In the genomic region with DNA sequence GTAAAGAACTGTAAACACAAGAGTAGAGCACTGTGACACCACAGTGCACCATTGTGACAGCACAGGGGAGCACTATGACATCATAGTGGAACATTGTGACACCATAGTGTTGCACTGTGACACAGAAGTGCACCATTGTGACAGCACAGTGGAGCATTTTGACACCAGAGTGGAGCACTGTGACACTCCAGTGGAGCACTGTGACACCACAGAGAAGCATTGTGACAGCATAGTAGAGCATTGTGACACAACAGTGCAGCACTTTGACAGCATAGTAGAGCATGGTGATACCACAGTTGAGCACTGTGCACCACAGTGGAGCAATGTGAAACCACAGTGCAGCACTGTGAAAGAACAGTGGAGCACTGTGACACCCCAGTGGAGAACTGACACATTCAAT, we compare ENCODE assay signal across 17 mouse cellular contexts.
DNase-seq lines count a peak whose midpoint lies in the region; ATAC-seq and TF ChIP-seq lines count a peak whose summit lies in the region.
"Had no signal": no experiment of that assay in that cellular context is flagged by ENCODE, and none has a peak within 500 bp of the region (broad histone marks: within the 10 kb centered on the region; RNA-seq: fewer than 3 reads in every experiment).

No protein-coding gene starts in this region.

- TF ChIP-seq EP300 in MEL (IDR thresholded peaks at IDR 0.05; ENCODE audit: low read depth in 1 of 2, low read length in 2 of 2) = no peak

- no peak overlapping the region for H3K4me2 ChIP-seq in liver, embryonic 11.5 days
- H3K4me2 ChIP-seq: limb, embryonic 13.5 days; neural tube, embryonic 13.5 days; stomach, embryonic 15.5 days had no signal

- TF ChIP-seq CTCF in liver, adult 2 months (IDR thresholded peaks at IDR 0.05; ENCODE audit: low read depth, low read length) = no peak
- no peak for TF ChIP-seq CTCF in MEL (IDR thresholded peaks at IDR 0.05 in 2 of 3, conservative IDR thresholded peaks at IDR 0.05 in 1 of 3; ENCODE audit: control insufficient read depth in 1 of 3, insufficient read depth in 1 of 3, low read depth in 2 of 3, low read length in 3 of 3, poor library complexity in 1 of 3, severe bottlenecking in 1 of 3)

- no peaks in the 10 kb centered on the region for H3K4me1 ChIP-seq in liver, adult 2 months (ENCODE audit: control insufficient read depth, insufficient read depth, low read length)
- H3K4me1 ChIP-seq in liver, embryonic 11.5 days (replicated peaks; ENCODE audit: control insufficient read depth, insufficient read depth, low read length) = no peaks in the 10 kb centered on the region
- no peaks in the 10 kb centered on the region for H3K4me1 ChIP-seq in MEL (ENCODE audit: control insufficient read depth in 1 of 2, insufficient read depth in 2 of 2, low read length in 2 of 2)
- H3K4me1 ChIP-seq in embryonic facial prominence, embryonic 10.5 days = no peaks in the 10 kb centered on the region
- H3K4me1 ChIP-seq: heart, embryonic 10.5 days; limb, embryonic 13.5 days; neural tube, embryonic 13.5 days; stomach, embryonic 15.5 days had no signal

- H3K36me3 ChIP-seq in liver, adult 2 months (ENCODE audit: control insufficient read depth, insufficient read depth, low read length) = no peaks in the 10 kb centered on the region
- H3K36me3 ChIP-seq in liver, embryonic 11.5 days (ENCODE audit: control insufficient read depth, insufficient read depth, low read length) = no peaks in the 10 kb centered on the region
- H3K36me3 ChIP-seq in MEL (ENCODE audit: control insufficient read depth in 1 of 2, insufficient read depth in 2 of 2, low read length in 2 of 2) = no peaks in the 10 kb centered on the region
- H3K36me3 ChIP-seq in embryonic facial prominence, embryonic 10.5 days (replicated peaks) = no peaks in the 10 kb centered on the region
- H3K36me3 ChIP-seq: heart, embryonic 10.5 days; limb, embryonic 13.5 days; neural tube, embryonic 13.5 days; stomach, embryonic 15.5 days had no signal

- no peaks in the 10 kb centered on the region for H3K27me3 ChIP-seq in liver, adult 2 months (ENCODE audit: control insufficient read depth, insufficient read depth, low read length)
- H3K27me3 ChIP-seq in liver, embryonic 11.5 days (replicated peaks; ENCODE audit: control insufficient read depth, insufficient read depth, low read length) = no peaks in the 10 kb centered on the region
- no peaks in the 10 kb centered on the region for H3K27me3 ChIP-seq in MEL (ENCODE audit: control insufficient read depth in 1 of 2, insufficient read depth in 2 of 2, low read length in 2 of 2)
- H3K27me3 ChIP-seq in embryonic facial prominence, embryonic 10.5 days (replicated peaks; ENCODE audit: low read depth, poor library complexity, severe bottlenecking) = no peaks in the 10 kb centered on the region
- H3K27me3 ChIP-seq: limb, embryonic 13.5 days; neural tube, embryonic 13.5 days; stomach, embryonic 15.5 days had no signal

- no peak for TF ChIP-seq RAD21 in MEL (IDR thresholded peaks at IDR 0.05; ENCODE audit: low read depth, low read length)

- no peak overlapping the region for H3K9ac ChIP-seq in liver, adult 2 months (ENCODE audit: low read depth, low read length)
- H3K9ac ChIP-seq in liver, embryonic 11.5 days (ENCODE audit: low read depth, low read length) = no peak overlapping the region
- no peak overlapping the region for H3K9ac ChIP-seq in MEL (ENCODE audit: control insufficient read depth, low read depth, low read length, poor library complexity, severe bottlenecking)
- H3K9ac ChIP-seq: forebrain, postnatal 0 days; limb, embryonic 13.5 days; neural tube, embryonic 13.5 days; stomach, embryonic 15.5 days had no signal

- H3K9me3 ChIP-seq in liver, embryonic 11.5 days (ENCODE audit: control insufficient read depth, low read length) = peaks cover 43% of the 10 kb centered on the region
- H3K9me3 ChIP-seq in MEL (replicated peaks; ENCODE audit: insufficient read depth, low read length) = no peaks in the 10 kb centered on the region
- H3K9me3 ChIP-seq in embryonic facial prominence, embryonic 10.5 days = peaks cover 46% of the 10 kb centered on the region

- no peak overlapping the region for H3K4me3 ChIP-seq in liver, adult 2 months (ENCODE audit: insufficient read depth, low read depth, low read length)
- H3K4me3 ChIP-seq in liver, embryonic 11.5 days (ENCODE audit: low read depth, low read length) = no peak overlapping the region
- no peak overlapping the region for H3K4me3 ChIP-seq in MEL (ENCODE audit: control insufficient read depth in 1 of 2, insufficient read depth in 1 of 2, low read depth in 2 of 2, low read length in 2 of 2)
- H3K4me3 ChIP-seq in embryonic facial prominence, embryonic 10.5 days = no peak overlapping the region
- H3K4me3 ChIP-seq: heart, embryonic 10.5 days; limb, embryonic 13.5 days; neural tube, embryonic 13.5 days; stomach, embryonic 15.5 days had no signal

- no peak overlapping the region for H3K27ac ChIP-seq in liver, adult 2 months (replicated peaks; ENCODE audit: insufficient read depth, low read depth, low read length)
- no peak overlapping the region for H3K27ac ChIP-seq in liver, embryonic 11.5 days (ENCODE audit: low read depth, low read length)
- H3K27ac ChIP-seq in MEL (ENCODE audit: control insufficient read depth, low read depth, low read length) = no peak overlapping the region
- H3K27ac ChIP-seq in embryonic facial prominence, embryonic 10.5 days (replicated peaks) = no peak overlapping the region
- H3K27ac ChIP-seq: heart, embryonic 10.5 days; limb, embryonic 13.5 days; neural tube, embryonic 13.5 days; stomach, embryonic 15.5 days had no signal

- peak; percentile 37 for DNase-seq in liver, adult 2 months (ENCODE audit: extremely low read depth, low read depth, low spot score)
- DNase-seq in liver, embryonic 11.5 days (ENCODE audit: low spot score) = no peak
- peak; percentile 80 for DNase-seq in MEL (ENCODE audit: low read depth, low spot score)
- peak; percentile 1 for DNase-seq in embryonic facial prominence, embryonic 10.5 days (ENCODE audit: low spot score)
- peak; percentile 61 for DNase-seq in naive thymus-derived CD4-positive, alpha-beta T cell, adult 2 months (ENCODE audit: low read depth)
- DNase-seq in natural killer cell, adult 2 months (ENCODE audit: low spot score in 2 of 2) = no peak
- DNase-seq in frontal cortex, adult 2 months (ENCODE audit: extremely low spot score in 1 of 2, low spot score in 1 of 2) = no peak
- DNase-seq: adrenal gland, adult 8-10 months; cerebellum, adult 11 months; forebrain, postnatal 0 days; kidney, adult 18-20 months; lung, postnatal 10 days; thymus, postnatal 4 days had no signal

- TF ChIP-seq POLR2A in liver, adult 2 months (IDR thresholded peaks at IDR 0.05; ENCODE audit: extremely low read depth, insufficient read depth, low read length) = no peak
- TF ChIP-seq POLR2A in MEL (IDR thresholded peaks at IDR 0.05; ENCODE audit: control insufficient read depth in 1 of 2, insufficient read depth in 1 of 2, low read depth in 1 of 2, low read length in 2 of 2, poor library complexity in 1 of 2) = no peak

- ATAC-seq in liver, embryonic 11.5 days (replicated peaks; ENCODE audit: low FRiP score) = no peak; the same call in 1 of the 2 replicates
- ATAC-seq: forebrain, postnatal 0 days had no signal

- H3K79me2 ChIP-seq in liver, adult 2 months (ENCODE audit: control insufficient read depth, insufficient read depth, low read length) = no peaks in the 10 kb centered on the region
- H3K79me2 ChIP-seq in MEL (ENCODE audit: control insufficient read depth, insufficient read depth, low read length, poor library complexity) = no peaks in the 10 kb centered on the region

TF ChIP-seq in MEL, 35 proteins besides CTCF, POLR2A, EP300 and RAD21:
- no peak for TF ChIP-seq ZMIZ1 (IDR thresholded peaks at IDR 0.05; ENCODE audit: low read depth, low read length)
- no peak for TF ChIP-seq UBTF (IDR thresholded peaks at IDR 0.05; ENCODE audit: borderline replicate concordance, insufficient read depth, low read depth, low read length)
- TF ChIP-seq MYC (IDR thresholded peaks at IDR 0.05; ENCODE audit: low read depth, low read length) = no peak
- TF ChIP-seq TCF12 (IDR thresholded peaks at IDR 0.05; ENCODE audit: low read depth, low read length) = no peak
- no peak for TF ChIP-seq HCFC1 (IDR thresholded peaks at IDR 0.05; ENCODE audit: low read depth, low read length)
- TF ChIP-seq ELF1 (IDR thresholded peaks at IDR 0.05; ENCODE audit: low read depth, low read length) = no peak
- TF ChIP-seq USF2 (IDR thresholded peaks at IDR 0.05; ENCODE audit: borderline replicate concordance in 1 of 2, insufficient read depth in 1 of 2, low read depth in 1 of 2, low read length in 2 of 2) = no peak
- TF ChIP-seq BHLHE40 (IDR thresholded peaks at IDR 0.05; ENCODE audit: borderline replicate concordance, low read depth, low read length) = no peak
- TF ChIP-seq MAZ (IDR thresholded peaks at IDR 0.05; ENCODE audit: low read depth, low read length) = no peak
- no peak for TF ChIP-seq RCOR1 (IDR thresholded peaks at IDR 0.05; ENCODE audit: low read depth, low read length)
- TF ChIP-seq ZKSCAN1 (IDR thresholded peaks at IDR 0.05; ENCODE audit: low read depth, low read length) = no peak

Comparison
In these comparisons a context has a peak if more than half of its experiments do, and no peak if none do; other contexts are left out.
1. DNase-seq: peak in liver, adult 2 months (single experiment), MEL (single experiment), embryonic facial prominence, embryonic 10.5 days (single experiment) and naive thymus-derived CD4-positive, alpha-beta T cell, adult 2 months (single experiment); none in liver, embryonic 11.5 days (single experiment), natural killer cell, adult 2 months (0 of 2) and frontal cortex, adult 2 months (0 of 2).